Comparison of ENCODE assay signal across 8 mouse cellular contexts in the genomic region with DNA sequence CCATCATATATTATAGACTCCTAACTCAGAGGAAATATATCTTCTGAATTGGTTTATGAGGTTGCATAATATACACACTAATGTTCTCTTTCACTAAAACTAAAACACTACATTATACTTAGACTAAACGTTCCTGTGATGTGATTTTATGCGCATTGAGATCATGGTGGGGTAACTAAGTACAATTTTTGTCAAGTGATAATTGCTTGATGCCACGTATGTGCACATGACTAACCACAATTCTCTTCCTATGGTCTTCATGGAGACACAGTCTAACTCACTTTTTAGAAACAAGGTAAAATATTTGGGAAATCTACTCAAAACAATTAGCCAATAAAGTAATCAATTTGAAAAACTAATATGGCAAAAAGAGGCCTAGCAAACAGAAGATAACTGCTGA. TPM values are rescaled to one million over a fixed set of nuclear protein-coding genes. Genes with fewer than 3 reads are reported as not detected.
DNase-seq lines count a peak whose midpoint lies in the region; ATAC-seq lines count a peak whose summit lies in the region.
"Had no signal": no experiment of that assay in that cellular context is flagged by ENCODE, and none has a peak within 500 bp of the region (broad histone marks: within the 10 kb centered on the region; RNA-seq: fewer than 3 reads in every experiment).

No protein-coding gene starts in this region.

- no peaks in the 10 kb centered on the region for H3K9me3 ChIP-seq in lung, embryonic 15.5 days
- no peaks in the 10 kb centered on the region for H3K9me3 ChIP-seq in forebrain, embryonic 11.5 days (ENCODE audit: control insufficient read depth, low read length)
- H3K9me3 ChIP-seq in limb, embryonic 15.5 days: no peaks in the 10 kb centered on the region
- H3K9me3 ChIP-seq in stomach, embryonic 15.5 days: no peaks in the 10 kb centered on the region

- no peaks in the 10 kb centered on the region for H3K36me3 ChIP-seq in lung, embryonic 15.5 days
- H3K36me3 ChIP-seq in forebrain, embryonic 11.5 days (ENCODE audit: control insufficient read depth, insufficient read depth, low read length): no peaks in the 10 kb centered on the region; the same call in 1 of the 2 replicates
- peaks cover 4% of the 10 kb centered on the region; the same call in 1 of the 2 replicates for H3K36me3 ChIP-seq in limb, embryonic 15.5 days
- no peaks in the 10 kb centered on the region for H3K36me3 ChIP-seq in stomach, embryonic 15.5 days

- H3K27ac ChIP-seq in lung, embryonic 15.5 days: no peak overlapping the region
- H3K27ac ChIP-seq in forebrain, embryonic 11.5 days (ENCODE audit: low read depth, low read length): no peak overlapping the region
- H3K27ac ChIP-seq in limb, embryonic 15.5 days: no peak overlapping the region
- 0 out of 2 replicates have a peak overlapping the region, but pooled peaks have one; percentile 95 for H3K27ac ChIP-seq in stomach, embryonic 15.5 days

- H3K4me3 ChIP-seq in lung, embryonic 15.5 days: peak overlapping the region; percentile 98
- peak overlapping the region; percentile 95 for H3K4me3 ChIP-seq in forebrain, embryonic 11.5 days (ENCODE audit: low read depth, low read length)
- peak overlapping the region; percentile 94 for H3K4me3 ChIP-seq in limb, embryonic 15.5 days
- peak overlapping the region; percentile 96 for H3K4me3 ChIP-seq in stomach, embryonic 15.5 days (replicated peaks)

- no peak for ATAC-seq in lung, embryonic 15.5 days (ENCODE audit: borderline replicate concordance, extremely low read depth, low FRiP score, low TSS enrichment)
- no peak for ATAC-seq in forebrain, embryonic 11.5 days (replicated peaks; ENCODE audit: low FRiP score)
- no peak for ATAC-seq in limb, embryonic 15.5 days (ENCODE audit: insufficient number of reproducible peaks, low FRiP score, low TSS enrichment, low read depth)
- no peak for ATAC-seq in stomach, embryonic 15.5 days (ENCODE audit: insufficient read depth, low FRiP score, low read depth)

- no peak for DNase-seq in lung, postnatal 4 days
- DNase-seq in forebrain, embryonic 11.5 days (ENCODE audit: low spot score): no peak
- DNase-seq in frontal cortex, postnatal 14 days (ENCODE audit: low spot score in 2 of 2): no peak
- DNase-seq in urinary bladder, postnatal 10 days (ENCODE audit: low spot score): no peak
- DNase-seq: layer of hippocampus, postnatal 36 days had no signal

- H3K4me2 ChIP-seq in lung, embryonic 15.5 days: peak overlapping the region; percentile 62
- H3K4me2 ChIP-seq in forebrain, embryonic 11.5 days (ENCODE audit: low read depth, low read length, severe bottlenecking): peak overlapping the region; percentile 74
- H3K4me2 ChIP-seq in limb, embryonic 15.5 days: peak overlapping the region; percentile 52
- H3K4me2 ChIP-seq in stomach, embryonic 15.5 days: peak overlapping the region; percentile 59

- H3K27me3 ChIP-seq in lung, embryonic 15.5 days: no peaks in the 10 kb centered on the region
- no peaks in the 10 kb centered on the region for H3K27me3 ChIP-seq in forebrain, embryonic 11.5 days (ENCODE audit: control insufficient read depth, insufficient read depth, low read length)
- H3K27me3 ChIP-seq in limb, embryonic 15.5 days: no peaks in the 10 kb centered on the region
- H3K27me3 ChIP-seq in stomach, embryonic 15.5 days (replicated peaks): no peaks in the 10 kb centered on the region

- H3K9ac ChIP-seq in lung, embryonic 15.5 days: peak overlapping the region; percentile 97; the same call in 1 of the 2 replicates
- H3K9ac ChIP-seq in forebrain, embryonic 11.5 days (ENCODE audit: low read length): peak overlapping the region; percentile 98
- no peak overlapping the region; the same call in 1 of the 2 replicates for H3K9ac ChIP-seq in limb, embryonic 15.5 days
- no peak overlapping the region; the same call in 1 of the 2 replicates for H3K9ac ChIP-seq in stomach, embryonic 15.5 days

- H3K4me1 ChIP-seq in lung, embryonic 15.5 days: peaks cover 15% of the 10 kb centered on the region; the same call in 1 of the 2 replicates
- no peaks in the 10 kb centered on the region for H3K4me1 ChIP-seq in forebrain, embryonic 11.5 days (replicated peaks; ENCODE audit: control insufficient read depth, insufficient read depth, low read length)
- H3K4me1 ChIP-seq in limb, embryonic 15.5 days: peaks cover 6% of the 10 kb centered on the region; the same call in 1 of the 2 replicates
- H3K4me1 ChIP-seq in stomach, embryonic 15.5 days: no peaks in the 10 kb centered on the region

- WGBS in lung, embryonic 15.5 days: 66% methylated on average over 3 of the region's 3 CpGs
- WGBS in forebrain, embryonic 11.5 days: 78% methylated on average over 3 of the region's 3 CpGs
- WGBS in limb, embryonic 15.5 days: 56% methylated on average over 3 of the region's 3 CpGs
- WGBS in stomach, embryonic 15.5 days: 59% methylated on average over 3 of the region's 3 CpGs

RNA-seq across cellular contexts. Expression of gene Sem1, which starts 1.2 kb away (rescaled TPM):
- polyA plus RNA-seq in lung, embryonic 15.5 days (2015; fragmentation: Nextera tagmentation; extraction: Ambion mirVana): 244 and 259 TPM in 2 replicates
- polyA plus RNA-seq in forebrain, embryonic 11.5 days (2014; fragmentation: Nextera tagmentation; extraction: Ambion mirVana): 241 and 263 TPM in 2 replicates
- polyA plus RNA-seq in limb, embryonic 15.5 days (2015; fragmentation: Nextera tagmentation; extraction: Ambion mirVana): 222 and 252 TPM in 2 replicates
- 234 and 260 TPM in 2 replicates for polyA plus RNA-seq in stomach, embryonic 15.5 days (2015; fragmentation: Nextera tagmentation; extraction: Ambion mirVana)

Comparison
In these comparisons a context has a peak if more than half of its experiments do, and no peak if none do; other contexts are left out.
1. H3K9ac ChIP-seq: peak in lung, embryonic 15.5 days (single experiment) and forebrain, embryonic 11.5 days (single experiment); none in limb, embryonic 15.5 days (single experiment) and stomach, embryonic 15.5 days (single experiment).
2. Peak in every context shown above with its lines, with median percentiles within 50 percentile points of each other: H3K4me2 ChIP-seq and H3K4me3 ChIP-seq.